Mouse (Mus musculus): ENCODE data around the gene Olfr1380.
"Not testable (repeated sequence)": the region's sequence is repeated elsewhere in the genome, so short reads cannot be mapped to it uniquely, and the experiment has no call there.

DNA sequence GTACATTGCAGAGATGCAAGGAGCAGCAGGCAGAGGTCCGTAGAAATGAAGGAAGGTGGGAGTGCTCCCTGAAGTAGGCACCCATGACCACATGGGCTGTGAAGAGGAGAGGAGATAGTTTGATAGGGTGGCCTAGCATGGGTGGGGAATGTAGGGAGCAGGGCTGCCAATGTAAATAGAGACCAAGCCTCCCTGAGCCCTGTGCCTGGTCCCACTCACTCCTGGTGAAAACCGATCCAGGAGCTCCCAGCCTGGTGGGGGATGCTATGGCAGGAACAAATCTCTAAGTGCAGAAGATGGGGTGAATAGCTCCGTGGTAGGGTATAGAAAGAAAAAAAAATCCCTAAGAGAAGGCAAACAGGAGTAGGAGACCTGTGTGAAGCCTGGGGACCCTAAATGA, 54.7 kb downstream of the Olfr1380 start:
- TF ChIP-seq CTCF (IDR thresholded peaks at IDR 0.05; ENCODE audit: low read depth, low read length); POLR2A (IDR thresholded peaks at IDR 0.05; ENCODE audit: borderline replicate concordance, low read depth, low read length): not testable (repeated sequence)
